Mouse (Mus musculus): ENCODE data around the gene Mmp28.

Mmp28 gene

GRCm38 (mm10) chr11:83448021-83448926 lies 14.6 kb downstream of the Mmp28 start:
- peak; percentile 44 for DNase-seq (ENCODE audit: inconsistent ontology term)

DNA sequence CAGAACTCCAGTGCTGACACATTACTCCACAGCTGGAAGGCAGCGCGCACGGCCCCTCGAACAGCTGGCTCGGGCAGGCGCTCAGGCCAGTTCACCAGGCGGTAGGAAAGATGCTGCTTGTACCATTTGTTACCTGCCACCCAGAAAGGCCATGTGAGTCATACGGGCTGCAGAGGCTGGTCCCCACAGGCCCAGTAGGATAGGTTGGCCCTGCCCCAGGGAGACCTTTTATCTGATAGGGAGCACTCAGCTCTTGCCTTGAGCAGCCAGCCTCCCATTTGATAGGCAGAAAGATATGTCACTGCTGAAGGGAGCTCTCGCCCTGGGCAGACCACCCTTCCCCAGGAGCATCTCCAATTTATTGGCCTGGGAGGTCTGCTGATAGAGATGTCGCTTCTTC lies 15.3 kb downstream of the Mmp28 start:
- DNase-seq (ENCODE audit: inconsistent ontology term) = no peak

GRCm38 (mm10) chr11:83445001-83445400 lies 17.9 kb downstream of the Mmp28 start:
- DNase-seq (ENCODE audit: inconsistent ontology term) = no peak

GRCm38 (mm10) chr11:83443824-83444223 lies 19.0 kb downstream of the Mmp28 start:
- no peak for DNase-seq (ENCODE audit: inconsistent ontology term)

DNA sequence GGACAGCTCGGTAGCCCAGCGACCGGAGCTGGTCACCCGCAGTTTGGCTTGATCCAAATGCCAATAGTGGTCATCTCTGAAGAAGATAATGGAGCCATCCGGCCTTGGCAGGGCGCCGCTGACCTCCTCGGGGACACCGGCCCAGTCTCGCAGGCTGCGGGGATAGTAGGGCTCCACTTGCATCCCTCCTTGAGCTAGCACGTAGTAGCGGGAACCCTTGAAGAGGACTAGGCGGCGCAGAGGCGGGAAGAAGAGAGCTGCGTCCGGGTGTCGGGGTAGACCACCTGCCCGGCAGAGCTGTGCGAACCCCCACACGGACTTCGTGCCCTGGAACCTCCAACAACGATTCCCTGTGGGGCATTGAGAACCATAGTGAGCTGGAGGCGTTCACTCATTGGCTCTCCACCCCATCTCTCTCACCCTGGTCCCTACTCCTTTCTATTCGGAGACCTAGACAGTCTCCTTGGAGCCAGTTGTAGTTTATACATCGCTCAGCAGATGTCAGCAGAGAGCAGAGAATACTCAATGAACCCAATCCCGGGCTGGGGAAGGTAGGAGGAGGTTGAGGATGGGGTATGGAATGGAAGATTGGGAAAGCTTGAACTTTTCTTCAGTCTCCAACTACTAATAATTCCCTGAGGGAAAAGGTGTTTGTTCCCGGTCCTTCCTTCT lies 20.1 kb downstream of the Mmp28 start:
- peak; percentile 71 for DNase-seq (ENCODE audit: inconsistent ontology term)

- DNase-seq (ENCODE audit: inconsistent ontology term) = peak; percentile 40
These were observed 21.6 kb downstream of the Mmp28 start for GRCm38 (mm10) chr11:83441235-83441634.

DNA sequence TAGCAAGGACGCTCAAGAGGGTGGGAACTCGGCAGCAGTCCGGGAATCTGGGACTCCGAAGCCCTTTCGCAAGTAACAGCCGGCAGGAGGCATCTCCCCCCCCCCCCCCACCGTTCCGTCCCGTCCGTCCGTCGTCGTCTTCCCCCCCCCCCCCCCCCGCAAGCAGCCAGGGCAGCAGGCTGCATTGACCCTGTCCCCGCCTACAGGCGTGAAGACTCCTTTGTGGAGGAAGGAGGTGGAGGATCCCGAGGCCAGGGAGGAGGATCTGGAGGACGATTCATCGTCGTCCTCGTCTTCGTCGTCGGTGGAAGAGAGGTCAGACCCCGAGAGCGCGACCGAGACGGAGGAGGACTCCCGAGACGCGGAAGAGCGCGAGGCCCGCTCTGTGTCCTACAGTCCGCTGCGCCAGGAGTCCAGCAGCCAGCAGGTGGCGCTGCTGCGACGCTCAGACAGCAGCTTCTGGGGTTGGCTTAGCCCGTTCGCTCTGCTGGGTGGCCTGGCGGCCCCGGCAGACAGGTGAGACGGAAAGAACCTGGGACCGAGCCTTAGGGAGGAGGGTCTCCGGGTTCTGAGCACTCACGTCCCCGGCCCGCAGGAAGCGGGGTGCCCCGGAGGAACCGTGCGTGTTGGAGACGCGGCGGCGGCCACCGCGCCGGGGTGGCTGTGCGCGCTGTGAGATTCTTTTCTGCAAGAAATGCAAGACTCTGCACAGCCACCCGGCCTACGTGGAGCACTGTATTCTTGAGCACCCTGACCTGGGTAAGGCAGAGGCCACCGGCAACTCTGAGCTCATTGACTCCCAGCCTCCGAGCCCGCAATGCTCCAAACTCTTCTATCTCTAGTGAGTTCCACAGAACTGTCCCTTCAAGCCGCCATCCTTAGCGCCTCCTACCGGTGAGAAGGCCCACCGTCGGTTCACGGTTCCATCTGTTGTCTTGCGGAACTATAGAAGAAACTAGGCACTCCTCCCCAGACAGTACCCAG lies 22.5 kb downstream of the Mmp28 start:
- peak; percentile 88 for DNase-seq (ENCODE audit: inconsistent ontology term)

DNA sequence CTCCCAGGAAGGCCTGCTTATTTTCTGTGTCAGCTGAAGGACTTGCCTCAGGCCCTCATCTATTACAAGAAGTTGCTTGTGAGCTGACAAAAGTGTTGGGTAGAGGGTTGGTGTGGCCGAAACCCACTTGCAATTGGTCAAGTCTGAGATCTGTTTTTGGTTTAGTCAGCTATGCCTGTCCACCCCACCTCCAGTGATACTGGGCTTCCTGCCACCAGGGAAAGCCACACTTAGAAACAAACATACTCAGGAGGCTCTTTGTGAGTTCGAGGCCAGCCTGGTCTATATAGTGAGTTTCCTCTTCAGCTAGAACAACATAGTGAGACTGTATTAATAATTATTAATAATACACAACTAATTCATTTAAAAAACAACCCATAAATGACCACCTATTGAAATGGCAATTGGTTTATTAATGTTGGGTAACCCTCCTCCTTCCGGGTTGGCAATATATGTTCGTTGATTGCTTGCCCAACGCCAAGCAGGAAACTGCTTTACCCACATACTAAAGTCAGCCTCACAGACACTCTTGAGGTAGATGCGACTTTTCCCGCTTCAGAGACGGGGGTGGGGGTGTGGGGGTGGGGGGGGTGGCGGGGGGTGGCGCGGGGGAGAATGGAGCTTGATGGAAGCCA lies 23.3 kb downstream of the Mmp28 start:
- no peak for DNase-seq (ENCODE audit: inconsistent ontology term)

- no peak for DNase-seq (ENCODE audit: inconsistent ontology term)
These were observed 25.5 kb downstream of the Mmp28 start, which contains the start of gene 1700020L24Rik for GRCm38 (mm10) chr11:83437377-83437776. Gene 1700020L24Rik, plus strand, starts transcription at chr11:83437677.

- no peak for DNase-seq (ENCODE audit: inconsistent ontology term)
These were observed 30.3 kb downstream of the Mmp28 start for GRCm38 (mm10) chr11:83432533-83432932.

DNA sequence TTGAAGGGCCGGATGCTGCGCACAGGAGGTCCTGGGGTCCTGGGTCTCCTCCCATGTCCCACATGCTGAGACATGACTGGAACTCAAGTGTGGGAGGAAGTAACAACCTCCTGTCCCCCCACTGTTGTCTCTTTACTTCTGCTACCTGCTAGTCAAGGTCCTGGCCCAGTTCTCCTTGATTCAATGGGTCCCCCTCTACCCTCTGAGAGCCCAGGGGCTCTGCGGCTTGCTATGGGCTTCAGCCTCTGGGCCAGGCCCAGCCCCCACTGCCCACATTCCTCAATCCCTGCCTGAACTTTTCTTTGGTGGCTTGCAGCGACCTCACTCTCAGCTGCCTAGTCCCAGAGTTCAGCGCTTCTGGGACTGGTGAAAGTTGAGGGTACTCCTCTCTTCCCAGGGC lies 33.5 kb downstream of the Mmp28 start, which contains the start of gene Gas2l2:
Gene Gas2l2 (minus strand): TSS at position 101 of the 400 bp plus-strand sequence.
- DNase-seq (ENCODE audit: inconsistent ontology term) = no peak

- no peak for DNase-seq (ENCODE audit: inconsistent ontology term)
These were observed 35.9 kb downstream of the Mmp28 start for GRCm38 (mm10) chr11:83426964-83427363.

DNA sequence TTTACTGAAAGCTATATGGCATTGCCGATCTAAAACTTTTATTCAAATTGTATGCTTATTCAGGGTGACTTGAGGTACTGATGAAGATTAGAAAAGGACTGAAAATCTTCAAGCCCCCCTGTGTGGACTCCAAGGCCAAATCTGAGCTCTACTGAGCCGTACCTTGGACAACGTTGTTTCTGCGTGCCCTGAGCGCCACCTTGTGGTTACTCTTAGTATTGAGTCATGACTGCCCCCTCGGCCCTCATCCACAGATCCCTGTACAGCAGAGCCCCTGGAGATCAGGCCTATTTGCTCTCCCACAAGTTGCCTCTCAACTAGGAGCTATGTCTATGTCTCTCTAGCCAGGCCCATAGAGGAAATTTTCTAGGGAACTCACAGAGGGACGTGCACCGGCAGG lies 38.2 kb downstream of the Mmp28 start:
- peak; percentile 55 for DNase-seq (ENCODE audit: inconsistent ontology term)

- peak; percentile 45 for DNase-seq (ENCODE audit: inconsistent ontology term)
These were observed 41.6 kb downstream of the Mmp28 start for GRCm38 (mm10) chr11:83421305-83421704.

- no peak for DNase-seq (ENCODE audit: inconsistent ontology term)
These were observed 42.5 kb downstream of the Mmp28 start for GRCm38 (mm10) chr11:83420338-83420737.

DNA sequence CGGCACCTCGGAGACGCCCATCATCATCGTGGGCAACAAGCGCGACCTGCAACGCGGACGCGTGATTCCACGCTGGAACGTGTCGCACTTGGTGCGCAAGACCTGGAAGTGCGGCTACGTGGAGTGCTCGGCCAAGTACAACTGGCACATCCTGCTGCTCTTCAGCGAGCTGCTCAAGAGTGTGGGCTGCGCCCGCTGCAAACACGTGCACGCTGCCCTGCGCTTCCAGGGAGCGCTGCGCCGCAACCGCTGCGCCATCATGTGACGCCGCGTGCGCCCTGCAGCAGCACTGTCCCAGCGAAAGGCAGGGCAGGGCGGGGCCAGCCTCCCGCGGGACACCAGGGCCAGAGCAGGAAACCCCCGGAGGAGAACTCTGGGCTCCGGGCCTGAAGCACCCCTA lies 44.3 kb downstream of the Mmp28 start:
- DNase-seq (ENCODE audit: inconsistent ontology term) = no peak

GRCm38 (mm10) chr11:83417708-83418107 lies 45.2 kb downstream of the Mmp28 start:
- DNase-seq (ENCODE audit: inconsistent ontology term) = no peak

DNA sequence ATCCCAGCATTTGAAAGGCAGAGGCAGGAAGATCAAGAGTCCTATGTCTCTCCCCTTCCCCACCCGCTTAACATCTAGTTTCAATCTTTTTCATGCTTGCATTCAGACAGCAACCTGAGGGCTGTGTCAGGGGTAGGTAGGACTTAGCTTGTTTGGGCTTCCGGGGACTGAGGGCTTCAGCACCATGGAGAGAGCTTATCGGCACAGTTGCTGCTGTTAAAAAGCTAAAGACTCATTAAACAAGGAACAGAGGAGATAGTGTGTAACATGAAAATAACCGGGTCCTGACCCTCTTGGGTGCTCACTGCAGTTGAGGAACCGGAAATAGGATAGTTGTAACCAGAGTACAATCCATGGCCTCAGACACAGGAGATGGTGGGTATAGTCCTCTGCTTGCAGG lies 45.8 kb downstream of the Mmp28 start:
- DNase-seq (ENCODE audit: inconsistent ontology term) = peak; percentile 73

DNA sequence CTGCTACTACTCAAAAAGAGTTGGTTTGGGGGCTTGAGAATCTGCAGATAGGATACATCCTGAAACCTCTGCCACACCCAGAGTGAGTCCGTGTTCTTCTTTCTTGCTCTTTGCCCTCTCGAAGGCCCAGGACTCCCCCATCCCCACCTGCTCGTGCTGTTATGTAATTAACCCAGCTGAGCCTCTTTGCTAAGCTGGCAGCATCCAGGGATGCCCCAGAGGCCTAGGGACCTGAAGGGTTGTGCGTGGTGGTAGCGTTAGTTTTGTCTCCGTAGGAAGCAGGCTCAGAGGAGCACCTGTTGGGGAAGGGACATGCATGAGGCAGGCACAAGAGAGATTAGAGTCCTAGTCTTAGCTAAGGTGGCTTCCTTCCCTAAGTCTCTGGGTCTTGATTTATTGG lies 52.4 kb downstream of the Mmp28 start:
- DNase-seq (ENCODE audit: inconsistent ontology term) = no peak

DNA sequence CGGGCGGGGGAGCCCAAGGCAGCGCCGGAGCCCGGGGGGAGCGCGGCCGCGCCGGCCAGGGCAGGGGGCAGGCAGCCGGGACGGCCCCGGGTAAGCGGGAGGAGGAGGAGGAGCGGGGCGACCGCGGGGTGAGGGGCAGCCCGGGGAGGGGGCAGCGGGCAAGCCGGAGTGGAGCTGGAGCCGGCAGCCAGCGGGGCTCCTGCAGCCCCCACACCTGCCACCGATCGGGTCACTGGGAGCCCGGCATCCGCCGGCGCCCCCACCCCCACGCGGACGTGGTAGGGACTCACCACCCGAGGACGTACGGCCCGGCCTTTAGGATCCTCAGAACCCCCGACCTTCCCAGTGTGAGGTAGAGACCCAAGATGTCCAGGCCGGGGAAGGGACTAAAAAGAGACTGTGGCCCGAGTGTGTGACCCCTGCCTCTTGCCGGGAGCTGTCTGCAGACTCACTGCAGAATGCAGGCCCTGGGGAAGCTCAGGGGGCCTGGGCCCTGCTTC lies 53.0 kb downstream of the Mmp28 start:
- DNase-seq (ENCODE audit: inconsistent ontology term) = peak; percentile 24

All from Muller cell, postnatal 12 days (primary cell).